Mouse (Mus musculus) naive thymus-derived CD4-positive, alpha-beta T cell, adult 5 months (primary cell): ENCODE measurements around the gene Olfr691. TPM values are rescaled to one million over a fixed set of nuclear protein-coding genes. Genes with fewer than 3 reads are reported as not detected.

Source experiments
- polyA plus RNA-seq: library from polyadenylated mRNA; unstranded; fragments of 100-300 nt; shearing (Covaris generic); gene quantifications from one replicate; pipeline ENCODE4 v1.2.1, GENCODE M21; 2017

Gene Olfr691
- not detected for polyA plus RNA-seq

DNA sequence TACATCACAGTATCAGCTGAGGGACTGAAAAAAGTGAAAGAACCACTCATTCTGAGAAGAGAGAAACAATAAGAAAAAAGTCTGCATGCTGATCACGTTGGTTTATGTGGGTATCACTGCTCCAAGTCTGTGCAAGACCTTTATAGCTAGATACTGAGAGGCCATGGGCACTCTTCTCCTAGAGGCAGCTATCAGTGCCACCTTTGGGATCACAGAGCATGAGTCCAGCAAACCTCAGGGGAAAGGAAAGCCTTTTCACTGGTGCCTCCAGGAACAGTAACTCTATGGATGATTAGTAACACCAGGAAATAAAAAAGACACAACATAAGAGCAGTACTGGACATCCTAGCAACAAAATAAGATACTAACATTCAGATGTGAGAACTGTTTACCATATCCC, at the start of gene Olfr691:
Olfr691 (minus strand) TSS at position 101 of the 400 bp plus-strand sequence.

DNA sequence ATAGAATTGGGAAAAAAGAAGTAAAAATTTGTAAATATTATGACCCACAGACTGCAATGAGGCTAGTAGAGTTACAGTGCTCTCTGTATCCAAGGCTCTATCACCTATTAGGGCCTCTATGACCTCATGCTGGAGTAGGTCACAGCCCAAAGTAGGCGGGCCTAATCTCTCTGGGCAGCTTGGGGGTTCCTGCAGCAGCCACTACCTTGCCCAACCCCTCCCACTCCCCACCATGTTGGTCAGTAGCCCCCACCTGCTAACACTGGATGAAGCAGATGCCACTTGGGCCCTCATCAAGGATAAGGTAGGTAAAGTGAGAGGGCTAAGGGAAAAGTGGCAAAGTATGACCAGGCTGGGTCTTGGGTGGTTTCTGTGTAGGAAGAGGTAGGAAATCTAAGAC, 32.8 kb upstream of the Olfr691 start, which contains the start of gene Gm5901:
Gm5901 (plus strand) TSS at position 173 of the 400 bp plus-strand sequence.

DNA sequence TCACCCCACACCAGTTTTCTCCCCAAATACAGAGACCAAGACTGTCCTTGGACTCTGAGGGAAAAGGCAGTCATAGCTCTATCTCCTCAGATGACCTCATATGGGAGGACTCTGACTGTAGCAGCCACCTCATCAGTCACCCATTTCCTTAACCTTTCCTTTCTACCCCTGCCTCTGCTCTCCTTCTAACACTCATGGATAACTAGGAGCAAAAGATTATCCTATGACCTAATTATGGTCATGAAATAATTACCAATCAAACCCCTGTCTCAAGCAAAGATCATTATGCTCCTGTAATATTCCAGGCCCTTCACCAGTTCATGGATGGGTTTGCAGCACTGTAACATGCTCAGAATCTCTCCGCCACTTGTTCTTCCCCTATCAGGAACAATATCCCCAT, 25.9 kb upstream of the Olfr691 start, which contains the start of gene Olfr692:
Olfr692 (plus strand) TSS at position 301 of the 400 bp plus-strand sequence.

DNA sequence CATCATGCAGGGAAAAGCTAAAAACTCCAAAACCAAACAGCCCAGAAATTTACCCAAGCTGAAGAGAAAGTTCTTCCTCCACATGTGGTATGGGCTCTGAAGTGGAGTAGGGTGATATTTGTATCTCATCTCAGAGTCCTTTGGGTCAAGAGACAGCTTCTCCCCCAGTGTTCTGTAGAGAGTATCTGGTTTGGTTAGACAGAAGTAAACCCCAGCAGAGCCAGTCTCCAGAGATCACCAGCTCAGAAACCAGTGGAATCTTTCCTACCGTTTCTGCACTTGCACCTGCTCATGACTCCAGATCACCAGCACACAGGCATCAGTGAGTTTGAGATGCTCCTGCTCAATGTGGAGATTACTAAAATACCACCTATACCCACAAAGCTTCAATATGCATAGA, 8.1 kb downstream of the Olfr691 start, which contains the start of gene Olfr690:
Olfr690 (minus strand) TSS at position 101 of the 400 bp plus-strand sequence.

DNA sequence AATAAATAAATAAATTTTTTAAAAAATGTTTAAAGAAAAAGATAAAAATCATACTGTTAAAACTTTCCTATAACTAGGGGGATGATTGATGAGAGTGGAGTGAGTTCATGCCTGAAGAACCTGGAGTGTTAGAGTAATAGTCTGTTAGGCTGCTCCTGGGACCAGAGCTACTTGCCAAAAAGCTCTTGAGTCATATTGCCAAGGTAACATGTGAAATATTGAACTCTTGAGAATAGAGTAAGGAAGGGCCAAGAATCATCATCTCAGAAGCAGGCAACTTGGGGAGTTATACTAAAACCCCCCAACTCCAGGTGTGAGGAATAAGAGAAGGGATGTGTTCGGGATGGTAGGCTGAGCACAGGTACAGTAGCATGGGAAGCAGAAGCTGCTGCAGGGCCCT, 31.2 kb downstream of the Olfr691 start, which contains the start of gene Olfr689:
Olfr689 (plus strand) TSS at position 301 of the 400 bp plus-strand sequence.

DNA sequence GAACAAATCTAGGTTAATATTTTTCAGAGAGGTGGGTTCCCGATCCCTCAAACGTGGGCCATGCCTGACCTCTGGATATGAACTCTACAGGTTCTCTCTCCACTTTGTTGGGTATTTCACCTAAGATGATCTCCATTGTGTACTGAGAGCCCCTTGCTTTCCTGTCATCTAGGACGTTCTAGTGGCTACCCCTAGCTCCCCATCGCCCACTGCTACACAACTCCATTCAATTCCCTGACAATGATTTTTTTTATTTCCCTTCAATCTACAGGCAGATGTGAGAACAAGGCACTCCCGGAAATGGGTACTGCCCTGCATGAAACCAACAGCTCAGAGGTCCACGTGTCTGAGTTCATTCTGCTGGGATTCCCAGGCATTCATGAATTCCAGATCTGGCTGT, 54.3 kb downstream of the Olfr691 start, which contains the start of gene Olfr688:
Olfr688 (plus strand) TSS at position 301 of the 400 bp plus-strand sequence.

Other genes starting within 250 kb of the Olfr691 start
- gene Olfr680-ps1, start 249.5 kb downstream of the Olfr691 start, polyA plus RNA-seq: not detected
- not detected for gene Olfr681, start 225.4 kb downstream of the Olfr691 start, polyA plus RNA-seq
- not detected for gene Olfr683, start 195.3 kb downstream of the Olfr691 start, polyA plus RNA-seq
- not detected for gene Olfr684, start 178.6 kb downstream of the Olfr691 start, polyA plus RNA-seq
- not detected for gene Olfr685, start 156.3 kb downstream of the Olfr691 start, polyA plus RNA-seq
- gene Olfr686, start 134.8 kb downstream of the Olfr691 start, polyA plus RNA-seq: not detected
- gene Olfr688, start 54.2 kb downstream of the Olfr691 start, polyA plus RNA-seq: not detected
- 0.06 TPM for gene Olfr689, start 31.1 kb downstream of the Olfr691 start, polyA plus RNA-seq
- gene Olfr690, start 8.2 kb downstream of the Olfr691 start, polyA plus RNA-seq: not detected
- not detected for gene Olfr692, start 26.0 kb upstream of the Olfr691 start, polyA plus RNA-seq
- not detected for gene Gm5901, start 32.8 kb upstream of the Olfr691 start, polyA plus RNA-seq
- 32.2 TPM for gene Fam160a2, start 57.8 kb upstream of the Olfr691 start, polyA plus RNA-seq
- gene Cnga4, start 62.3 kb upstream of the Olfr691 start, polyA plus RNA-seq: not detected
- gene Cckbr, start 83.5 kb upstream of the Olfr691 start, polyA plus RNA-seq: not detected
- gene Cavin3, start 140.0 kb upstream of the Olfr691 start, polyA plus RNA-seq: not detected
- gene Smpd1, start 212.1 kb upstream of the Olfr691 start, polyA plus RNA-seq: 16.7 TPM
- gene Apbb1, start 239.4 kb upstream of the Olfr691 start, polyA plus RNA-seq: 1.8 TPM